Mouse (Mus musculus) erythroid progenitor cell, adult 5-6 weeks (primary cell): ENCODE measurements at regions not wholly inside any gene's neighbourhood (a gene's known extent, or its start where the extent isn't known, plus 50 kb on each side); places are given as distances from the start of the nearest gene placed in this dataset.

Experiments
- ATAC-seq: replicated peaks from 2 replicates; pipeline ENCODE4 v1.8.0; 2016; ENCODE audit warnings: moderate number of reproducible peaks, mild to moderate bottlenecking, moderate TSS enrichment, inconsistent platforms; ENCODE audit not compliant: poor library complexity, low FRiP score, severe bottlenecking

DNA sequence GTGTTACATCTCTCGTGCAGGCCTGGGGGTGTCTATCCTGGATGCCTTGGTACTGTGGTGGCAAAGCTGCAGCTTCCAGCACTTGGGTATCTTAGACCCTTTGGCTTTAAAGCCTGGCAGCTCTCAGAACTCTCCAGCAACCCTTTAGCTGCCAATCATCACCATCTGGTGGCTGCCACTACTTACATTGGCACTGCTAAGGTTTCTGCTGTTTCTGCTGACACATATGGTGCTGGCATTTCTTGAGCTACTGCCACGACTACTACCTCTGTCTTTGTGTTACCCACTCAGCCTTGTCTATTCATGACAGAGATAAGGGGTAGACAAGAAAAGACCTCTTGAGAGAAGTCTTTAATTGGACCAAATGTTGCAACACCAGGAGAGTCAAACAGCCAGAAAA, 308.4 kb downstream of the Hlx start:
- no peak for ATAC-seq

DNA sequence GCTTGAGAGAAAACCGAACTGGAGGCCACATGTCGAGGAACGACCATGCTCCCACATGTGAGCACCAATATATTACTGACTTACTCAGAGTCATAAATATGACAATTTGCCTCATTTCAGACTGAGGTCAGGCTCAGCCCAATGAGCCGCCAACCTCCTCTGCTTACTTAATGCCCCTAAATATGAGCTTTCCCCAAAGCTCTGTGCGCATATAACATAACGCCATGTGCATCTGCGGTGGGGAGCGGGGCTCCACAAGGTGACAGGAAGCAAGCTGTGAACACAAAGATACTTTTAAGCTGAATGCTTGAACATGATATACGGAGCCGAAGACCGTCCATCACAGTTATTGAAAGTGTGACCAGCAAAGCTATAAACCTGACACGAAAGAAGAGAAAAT, 319.8 kb downstream of the Hlx start:
- ATAC-seq, result no peak

DNA sequence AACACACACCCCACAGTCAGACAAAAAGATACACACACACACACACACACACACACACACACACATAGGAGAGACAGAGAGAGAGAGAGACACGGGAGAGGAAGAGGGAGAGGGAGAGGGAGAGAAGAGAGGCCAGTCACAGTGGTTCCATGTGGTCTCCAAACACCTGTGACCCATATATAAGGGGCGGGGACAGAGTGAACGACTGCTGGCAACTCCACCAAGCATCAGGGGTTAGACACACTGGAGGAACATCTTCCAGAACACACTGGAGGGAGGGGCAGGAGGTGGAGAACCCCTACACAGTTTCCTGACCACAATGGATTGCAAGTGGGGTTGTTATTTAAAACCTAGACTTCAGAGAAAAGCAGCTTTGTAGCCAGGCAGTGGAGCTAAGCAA, 321.4 kb downstream of the Hlx start:
- ATAC-seq, result no peak

DNA sequence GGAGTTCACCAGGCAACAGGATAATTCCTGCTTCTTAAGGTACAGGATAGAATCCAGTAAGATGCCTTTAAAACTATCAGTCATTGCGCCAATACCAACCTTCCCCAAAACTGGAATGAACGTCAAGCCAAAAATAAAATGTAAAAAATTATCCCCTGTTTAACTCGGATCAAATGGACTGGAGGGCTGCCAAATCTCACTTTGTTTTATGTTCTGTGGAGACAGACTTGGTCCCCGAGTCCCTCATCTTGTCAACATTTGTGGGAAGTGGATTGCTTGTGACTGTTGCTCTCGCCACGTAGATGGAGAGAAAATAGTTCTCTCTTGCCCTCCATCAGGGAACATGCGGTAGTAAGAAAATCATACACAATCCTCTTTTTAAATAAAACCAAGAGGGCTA, 322.4 kb downstream of the Hlx start:
- ATAC-seq, result no peak

DNA sequence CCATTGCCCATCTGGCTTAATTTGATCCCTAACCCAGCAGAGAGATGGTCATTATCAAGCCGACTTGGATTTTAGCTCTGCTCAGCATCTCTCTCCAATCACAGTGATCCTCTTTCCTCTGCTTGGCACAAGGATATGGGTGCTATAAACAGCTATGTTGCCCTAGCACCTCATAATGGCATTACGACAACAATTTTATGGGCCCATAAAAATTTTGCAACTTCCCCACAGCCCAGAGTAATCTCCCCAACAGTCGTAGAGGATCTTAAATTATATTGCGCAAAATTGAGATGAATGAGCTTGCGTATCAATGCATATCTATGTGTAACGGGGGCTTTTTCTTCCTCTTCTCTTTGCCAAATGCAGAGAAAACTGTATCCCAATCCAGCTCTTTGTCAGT, 329.4 kb downstream of the Hlx start:
- no peak for ATAC-seq

DNA sequence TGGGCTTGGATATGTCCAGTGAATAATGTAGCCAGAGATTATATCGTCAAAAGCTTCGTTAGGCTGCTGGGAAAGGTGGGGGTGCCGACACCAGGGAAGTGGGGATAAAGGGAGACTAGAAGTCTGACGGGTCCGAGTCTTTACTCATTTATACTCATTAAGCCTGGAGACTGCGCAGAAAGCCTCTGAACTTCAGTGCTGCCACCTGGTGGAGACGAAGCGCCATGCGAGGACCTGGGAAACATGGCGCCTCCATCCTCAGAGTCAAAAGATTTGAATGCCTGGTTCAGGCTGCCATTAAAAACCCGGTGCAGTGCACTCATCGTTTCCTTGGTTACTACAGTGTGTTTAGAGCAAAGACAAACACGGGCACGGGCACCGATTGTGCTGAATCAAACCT, 337.2 kb downstream of the Hlx start:
- no peak for ATAC-seq

DNA sequence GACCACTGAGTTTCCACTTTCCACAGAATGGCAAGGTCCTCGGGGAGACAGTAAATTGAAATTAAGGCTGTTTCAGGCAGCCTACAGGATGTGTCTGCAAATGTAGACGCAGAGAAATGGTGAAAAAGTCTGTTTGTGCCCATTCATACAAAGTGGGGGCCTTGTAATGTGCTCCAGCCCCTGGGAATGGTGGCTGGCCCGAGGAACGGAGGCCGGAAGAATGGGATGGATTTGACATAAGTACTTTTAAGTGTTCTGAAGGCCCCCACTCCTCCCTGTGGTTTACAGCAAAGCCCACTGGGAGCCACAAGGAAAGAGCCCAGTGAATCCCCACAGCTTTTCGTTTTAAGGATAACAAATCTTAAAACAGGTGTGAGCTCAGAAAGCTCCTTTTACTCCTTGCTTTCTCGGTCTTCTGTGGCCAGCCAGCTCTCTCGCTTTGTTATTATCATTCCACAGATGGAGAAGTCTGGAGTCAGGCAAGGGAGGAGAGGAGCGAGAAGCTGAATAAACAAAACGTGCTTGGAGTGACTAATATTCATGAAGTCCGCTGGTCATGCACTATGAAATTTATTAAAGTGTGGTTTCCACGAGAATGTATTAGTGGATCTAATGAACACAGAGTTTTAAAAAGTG, 337.7 kb downstream of the Hlx start:
- ATAC-seq, result no peak

DNA sequence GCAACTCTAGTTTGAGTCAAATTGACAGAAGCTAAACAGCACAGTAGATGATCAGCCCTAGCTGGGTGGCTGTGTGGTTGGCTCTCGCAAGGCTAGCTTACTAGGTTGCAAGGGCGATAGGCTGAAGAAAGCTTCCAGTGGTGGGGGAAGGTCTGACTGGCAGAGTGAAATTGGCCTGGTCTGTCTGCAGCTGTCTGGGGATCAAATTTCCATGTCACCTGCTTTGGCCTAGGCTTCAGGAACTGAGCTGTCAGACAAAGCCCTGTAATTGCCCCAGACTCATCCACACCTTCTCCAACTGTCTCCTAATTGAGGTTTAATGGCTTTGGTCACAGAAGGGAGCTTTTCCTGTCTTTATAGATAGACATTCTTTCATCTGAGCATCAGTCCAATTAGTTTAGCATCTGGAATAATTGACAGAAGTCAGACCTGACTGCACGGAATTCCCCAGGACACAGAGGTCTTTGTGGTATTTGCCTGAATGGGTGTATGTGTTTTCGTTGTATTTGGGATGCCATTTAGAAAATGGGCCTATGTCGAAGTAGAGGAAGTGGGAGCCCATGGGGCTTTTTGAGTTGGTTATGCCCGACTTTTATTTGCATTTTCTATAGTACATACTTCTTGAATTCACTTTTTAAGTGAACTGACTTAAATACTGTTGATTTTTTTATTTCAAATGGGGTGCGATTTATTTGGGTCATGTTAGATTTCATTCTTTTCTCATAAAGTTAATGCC, 348.2 kb downstream of the Hlx start:
- no peak for ATAC-seq

DNA sequence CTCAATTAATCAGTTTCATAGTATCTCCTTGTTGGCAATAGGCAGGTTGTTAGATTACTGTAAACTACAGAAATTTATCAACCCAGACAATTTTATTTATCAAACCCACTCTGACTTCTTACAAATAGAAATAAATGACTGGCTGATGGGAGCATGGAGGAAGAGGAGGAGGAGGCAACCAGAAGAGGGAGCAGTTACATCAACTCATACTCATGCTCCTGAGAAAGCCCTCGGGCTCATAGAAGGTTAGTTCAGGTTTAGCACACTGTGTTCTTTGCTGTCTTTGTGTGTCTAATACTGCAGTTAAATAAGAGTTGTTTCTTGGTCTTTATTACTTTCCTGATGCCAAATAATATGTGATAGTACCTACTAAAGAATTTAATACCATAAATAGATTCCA, 344.6 kb upstream of the 1700056E22Rik start:
- ATAC-seq, result no peak

DNA sequence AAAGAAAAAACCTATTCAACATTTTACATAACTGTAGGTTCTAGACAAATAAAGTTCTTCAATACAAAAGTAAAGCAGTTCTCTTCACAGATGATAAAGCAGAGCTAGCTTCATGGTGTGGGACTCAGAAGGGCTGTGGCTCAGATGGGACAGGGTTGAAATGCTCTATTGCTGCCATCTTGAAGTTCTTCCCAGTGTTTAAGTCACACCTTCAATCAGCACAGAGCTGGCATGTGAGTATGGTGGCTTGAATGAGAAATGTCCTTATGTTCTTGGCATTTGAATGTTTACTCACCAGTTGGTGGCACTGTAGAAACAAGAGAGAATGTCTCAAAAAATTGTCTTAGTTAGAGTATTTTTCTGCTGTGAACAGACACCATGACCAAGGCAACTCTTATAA, 330.9 kb upstream of the 1700056E22Rik start:
- ATAC-seq, result no peak

DNA sequence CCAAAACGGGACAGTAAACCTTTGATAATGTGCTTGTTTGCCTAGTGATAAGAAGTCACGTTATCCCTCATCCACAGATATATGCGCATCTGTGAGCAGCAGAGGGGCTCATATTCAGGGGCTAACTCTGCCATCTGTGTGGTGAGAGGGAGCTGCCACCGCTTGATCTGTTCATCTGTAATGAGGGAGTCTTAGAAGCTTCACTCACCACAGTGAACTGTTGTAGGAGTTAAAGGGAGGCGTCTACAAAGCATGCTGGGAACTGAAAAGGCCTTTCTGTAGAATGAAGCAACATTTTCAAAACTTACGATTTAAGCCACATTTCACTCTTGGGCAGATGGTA, 324.1 kb upstream of the 1700056E22Rik start:
- no peak for ATAC-seq

DNA sequence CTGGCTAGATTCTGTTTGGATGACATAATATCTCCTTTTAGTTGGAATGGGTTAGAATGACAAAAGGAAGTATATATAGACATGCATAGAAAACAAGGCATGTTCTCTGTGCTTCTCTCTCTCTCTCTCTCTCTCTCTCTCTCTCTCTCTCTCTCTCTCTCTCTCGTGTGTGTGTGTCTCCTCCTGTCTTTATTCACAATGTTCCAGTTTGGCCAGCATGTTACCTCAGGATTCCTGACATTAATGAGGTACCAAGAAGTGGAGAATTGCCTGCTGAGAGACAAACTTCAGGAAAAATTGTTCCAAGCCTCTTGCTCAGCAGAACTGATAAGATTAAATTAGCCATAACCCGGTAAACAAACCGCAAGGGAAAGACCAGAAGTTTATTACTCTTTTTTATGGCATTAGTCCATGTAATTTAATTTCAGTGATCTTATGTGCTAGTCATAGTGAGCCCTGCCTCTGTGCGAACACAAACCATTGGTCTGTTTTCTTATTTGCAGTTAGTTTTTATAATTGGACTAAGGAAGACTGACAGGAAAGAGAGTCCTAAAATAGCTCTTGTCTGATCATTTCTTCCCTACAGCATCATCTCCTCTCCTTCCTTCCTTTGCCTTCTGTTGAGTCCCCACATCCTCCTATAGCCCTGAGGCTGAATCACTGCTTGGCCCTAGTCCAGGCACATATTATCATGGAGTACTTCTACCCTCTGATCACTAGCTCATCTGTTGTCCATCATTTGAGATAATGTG, 323.5 kb upstream of the 1700056E22Rik start:
- ATAC-seq, result no peak

DNA sequence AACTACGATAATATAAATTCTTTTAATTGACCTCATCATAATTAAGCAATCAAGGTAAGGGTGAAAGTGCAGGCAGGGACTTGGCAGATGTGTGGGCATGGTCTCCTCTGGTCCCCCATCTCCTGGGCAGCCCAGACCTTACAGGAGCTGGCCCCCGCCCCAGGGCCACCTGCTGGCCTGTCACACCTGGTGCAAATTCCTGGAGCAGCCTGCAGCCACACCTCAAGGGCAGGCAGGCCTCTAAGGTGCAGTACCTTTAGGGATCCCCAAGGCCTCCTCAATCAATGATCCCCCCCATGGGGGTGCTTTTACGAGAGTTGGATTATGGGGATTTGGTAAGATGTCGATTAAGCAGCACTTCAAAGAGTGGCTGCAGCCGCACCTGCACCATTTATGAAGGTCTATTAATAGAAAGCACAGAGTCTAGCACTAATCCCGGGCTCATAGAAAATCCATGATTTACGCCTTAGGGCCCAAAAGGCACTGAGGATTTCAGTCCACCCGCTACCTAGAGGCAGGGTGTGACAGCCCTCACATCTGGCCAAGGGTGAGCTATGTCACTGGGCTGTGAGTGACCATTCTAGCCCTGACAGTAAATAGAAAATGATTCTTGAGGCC, 319.8 kb upstream of the 1700056E22Rik start:
- no peak for ATAC-seq

DNA sequence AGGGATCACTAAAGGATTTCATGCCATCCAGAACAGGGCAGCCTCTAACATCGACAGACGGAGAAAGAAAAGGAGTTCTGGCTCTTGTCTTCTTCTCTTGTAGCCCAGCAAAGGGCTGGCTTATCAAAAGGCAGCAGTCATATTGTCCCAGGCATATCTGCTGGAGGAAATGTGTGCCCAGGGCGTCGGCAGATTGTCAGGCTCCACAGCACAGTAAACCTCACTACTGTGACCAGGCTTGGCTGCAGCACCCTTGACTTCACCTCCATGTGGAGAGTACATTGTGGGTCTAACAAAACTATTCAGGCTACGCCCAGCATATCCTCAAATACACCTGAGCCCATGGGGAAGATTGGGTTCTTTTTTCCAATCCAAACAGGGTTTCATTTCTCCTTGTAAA, 317.7 kb upstream of the 1700056E22Rik start:
- ATAC-seq, result no peak

DNA sequence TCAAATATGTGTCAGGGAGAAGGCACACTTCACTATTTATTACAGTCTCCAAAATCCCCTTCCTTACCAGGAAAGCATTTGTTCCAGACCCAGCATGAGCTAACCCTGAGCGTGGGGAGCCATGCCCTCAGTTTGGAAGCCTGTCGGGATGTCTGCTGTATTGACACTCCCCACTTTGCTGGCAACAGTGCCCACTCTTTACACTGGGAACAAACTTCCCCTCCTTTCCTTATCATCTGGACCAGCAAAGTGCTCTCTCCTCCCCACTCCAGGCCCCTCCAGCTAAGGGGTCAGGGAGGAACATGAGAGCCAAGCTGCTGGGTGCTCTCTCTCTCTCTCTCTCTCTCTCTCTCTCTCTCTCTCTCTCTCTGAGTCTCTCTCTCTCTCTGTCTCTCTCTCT, 310.7 kb upstream of the 1700056E22Rik start:
- ATAC-seq, result no peak

DNA sequence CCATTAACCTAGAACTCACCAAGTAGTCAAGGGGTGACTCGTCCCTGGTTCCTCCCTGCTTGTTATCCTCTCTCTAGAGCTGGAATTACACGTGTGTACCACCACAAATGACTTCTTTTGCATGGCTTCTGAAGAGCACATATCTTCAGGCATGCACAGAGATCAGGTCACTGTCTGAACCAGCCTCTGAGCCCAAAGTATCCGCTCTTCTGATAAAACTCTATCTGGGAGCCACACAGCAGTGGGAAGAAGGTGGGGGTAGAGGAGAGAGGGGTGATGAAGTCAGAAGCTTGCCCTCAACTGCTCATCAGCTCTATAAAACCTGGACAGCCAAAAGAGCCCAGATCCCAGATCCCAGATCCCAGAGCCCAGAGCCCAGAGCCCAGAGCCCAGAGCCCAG, 301.9 kb upstream of the 1700056E22Rik start:
- no peak for ATAC-seq

DNA sequence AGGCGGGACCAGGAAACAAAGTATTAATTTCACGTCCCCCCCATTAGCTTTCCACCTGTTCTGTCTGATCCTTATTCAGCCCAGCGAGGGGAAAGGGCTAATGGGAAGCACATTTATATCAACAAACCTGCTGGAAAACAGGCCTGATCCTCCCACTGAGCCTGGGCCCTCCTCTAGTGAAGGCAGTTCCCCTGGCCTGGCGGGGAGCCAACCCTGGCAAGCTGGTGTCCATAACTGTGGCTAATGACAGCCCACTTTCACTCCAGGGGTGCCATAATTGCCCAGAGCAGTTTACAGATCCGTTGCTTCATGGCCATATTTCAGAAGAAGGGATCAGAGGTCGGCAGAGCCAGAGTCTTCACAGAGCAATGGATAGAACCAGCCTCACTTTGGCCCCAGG, 301.2 kb upstream of the 1700056E22Rik start:
- no peak for ATAC-seq

DNA sequence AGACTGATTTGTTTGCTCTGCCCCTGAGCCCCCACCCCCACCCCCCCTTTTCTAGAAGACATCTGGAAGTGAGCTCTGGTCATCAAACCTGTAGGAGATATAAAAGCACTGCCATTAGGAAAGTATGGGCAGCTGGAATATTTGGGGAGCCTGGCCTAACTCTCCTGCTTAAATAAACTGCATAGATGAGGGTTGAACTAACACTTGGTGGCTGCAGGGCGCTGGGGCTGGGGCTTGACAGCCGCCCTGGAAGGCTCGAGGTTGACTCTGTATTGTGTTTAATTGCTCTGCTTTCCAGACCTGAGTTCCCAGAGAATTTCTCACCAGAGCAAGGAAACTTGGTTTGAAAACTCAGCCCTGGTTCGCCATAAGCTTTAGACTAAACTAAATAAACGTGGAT, 300.7 kb upstream of the 1700056E22Rik start:
- ATAC-seq, result no peak

DNA sequence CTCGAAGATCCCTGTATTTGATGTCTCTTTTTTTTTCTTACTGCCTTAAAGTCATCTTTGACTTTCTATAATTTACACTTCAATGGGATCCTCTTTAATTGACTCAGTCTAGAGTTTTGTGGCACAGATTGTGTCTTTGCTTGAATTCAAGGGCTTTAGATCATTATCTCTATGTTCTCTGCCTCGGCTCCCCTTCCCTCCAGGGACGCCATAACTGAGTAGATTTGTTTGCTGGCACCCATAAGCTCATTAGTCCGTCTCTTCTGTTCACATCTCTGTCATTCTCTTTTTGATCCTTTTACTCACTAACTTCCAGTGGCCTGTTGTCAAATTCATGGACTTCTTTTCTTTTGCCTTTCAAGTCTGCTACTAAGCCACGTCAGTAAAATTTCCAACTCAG, 299.0 kb upstream of the 1700056E22Rik start:
- no peak for ATAC-seq

DNA sequence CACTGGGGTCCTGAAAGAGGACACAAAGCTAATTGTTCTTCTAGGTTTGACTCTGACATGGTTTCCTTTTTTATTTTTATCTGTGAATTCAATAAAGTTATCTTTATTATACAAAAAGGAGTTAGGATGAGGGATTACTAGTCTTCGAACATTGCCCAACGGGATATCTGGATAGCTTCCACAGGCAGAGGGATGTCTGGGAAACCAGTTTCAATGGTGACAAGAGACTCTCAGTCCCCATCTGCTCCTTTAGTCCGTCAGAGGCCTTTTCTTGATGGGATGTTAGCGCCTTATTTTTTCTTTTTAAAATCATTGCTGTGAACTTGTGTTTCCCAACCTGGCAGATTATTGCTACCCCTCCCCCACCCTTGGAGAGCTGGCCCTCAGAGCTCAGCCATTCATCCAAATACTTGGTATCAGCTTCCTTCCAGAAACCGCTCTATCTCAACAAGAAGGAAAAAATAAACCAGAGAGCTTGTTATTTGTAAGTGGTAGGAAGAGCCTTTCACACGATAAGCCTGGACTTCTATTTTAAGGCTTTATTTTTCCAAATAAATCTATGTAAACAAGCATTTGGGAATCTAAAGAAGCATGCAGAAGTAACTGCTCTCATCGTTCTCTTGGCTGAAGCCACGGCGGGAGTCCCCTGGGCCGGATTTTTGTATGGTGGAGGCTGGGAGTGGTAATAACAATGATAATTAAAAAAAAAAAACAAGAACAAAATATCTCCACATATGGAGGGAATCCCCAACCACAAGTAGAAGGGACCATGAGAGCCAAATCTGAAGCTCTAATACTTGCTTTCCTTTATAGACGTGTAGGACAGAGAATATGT, 296.6 kb upstream of the 1700056E22Rik start:
- no peak for ATAC-seq
